Mouse (Mus musculus): ENCODE measurements around the gene Dlg1.

Dlg1 gene

GRCm38 (mm10) chr16:31846763-31847162 is 183.5 kb downstream of the Dlg1 start:
- DNase-seq (ENCODE audit: low spot score) = no peak

- DNase-seq (ENCODE audit: low spot score) = no peak
Measured at GRCm38 (mm10) chr16:31863920-31864319, 200.7 kb downstream of the Dlg1 start.

GRCm38 (mm10) chr16:31865242-31865641 is 202.0 kb downstream of the Dlg1 start:
- DNase-seq (ENCODE audit: low spot score) = no peak

- DNase-seq (ENCODE audit: low spot score) = no peak
Measured at GRCm38 (mm10) chr16:31866911-31867310, 203.7 kb downstream of the Dlg1 start.

- no peak for DNase-seq (ENCODE audit: low spot score)
Measured at GRCm38 (mm10) chr16:31867736-31868135, 204.5 kb downstream of the Dlg1 start.

GRCm38 (mm10) chr16:31873721-31874120 is 210.5 kb downstream of the Dlg1 start:
- DNase-seq (ENCODE audit: low spot score) = no peak

- DNase-seq (ENCODE audit: low spot score) = no peak
Measured at GRCm38 (mm10) chr16:31875391-31875790, 212.1 kb downstream of the Dlg1 start.

- DNase-seq (ENCODE audit: low spot score) = no peak
Measured at GRCm38 (mm10) chr16:31876386-31876785, 213.1 kb downstream of the Dlg1 start.

- no peak for DNase-seq (ENCODE audit: low spot score)
Measured at GRCm38 (mm10) chr16:31878052-31878451, 214.8 kb downstream of the Dlg1 start.

GRCm38 (mm10) chr16:31878573-31879257 is 215.5 kb downstream of the Dlg1 start, which contains the start of gene Meltf:
Gene Meltf (plus strand): TSS chr16:31878810.
- DNase-seq (ENCODE audit: low spot score) = peak; percentile 65

GRCm38 (mm10) chr16:31880146-31880840 is 217.1 kb downstream of the Dlg1 start:
- no peak for DNase-seq (ENCODE audit: low spot score)

GRCm38 (mm10) chr16:31882381-31882908 is 219.2 kb downstream of the Dlg1 start:
- DNase-seq (ENCODE audit: low spot score) = peak; percentile 17

GRCm38 (mm10) chr16:31883302-31883701 is 220.1 kb downstream of the Dlg1 start:
- DNase-seq (ENCODE audit: low spot score) = peak; percentile 43

GRCm38 (mm10) chr16:31883902-31884301 is 220.7 kb downstream of the Dlg1 start:
- peak; percentile 20 for DNase-seq (ENCODE audit: low spot score)

GRCm38 (mm10) chr16:31890907-31891306 is 227.7 kb downstream of the Dlg1 start:
- no peak for DNase-seq (ENCODE audit: low spot score)

GRCm38 (mm10) chr16:31893396-31894141 is 230.3 kb downstream of the Dlg1 start:
- no peak for DNase-seq (ENCODE audit: low spot score)

GRCm38 (mm10) chr16:31896971-31897774 is 233.9 kb downstream of the Dlg1 start:
- peak; percentile 69 for DNase-seq (ENCODE audit: low spot score)

GRCm38 (mm10) chr16:31898546-31899326 is 235.5 kb downstream of the Dlg1 start:
- DNase-seq (ENCODE audit: low spot score) = no peak

- DNase-seq (ENCODE audit: low spot score) = no peak
Measured at GRCm38 (mm10) chr16:31901886-31902285, 238.6 kb downstream of the Dlg1 start.

GRCm38 (mm10) chr16:31903239-31903638 is 240.0 kb downstream of the Dlg1 start:
- DNase-seq (ENCODE audit: low spot score) = no peak

- DNase-seq (ENCODE audit: low spot score) = no peak
Measured at GRCm38 (mm10) chr16:31905331-31905730, 242.1 kb downstream of the Dlg1 start.

Data from MN1 (cell line).